Mouse (Mus musculus) ovary, postnatal 10 days (tissue): ENCODE measurements around the gene Adipor2.

Source experiments
- DNase-seq: peaks from one replicate; pipeline ENCODE4 v3.0.0; 2022; ENCODE audit warnings: low spot score

Adipor2 gene

DNA sequence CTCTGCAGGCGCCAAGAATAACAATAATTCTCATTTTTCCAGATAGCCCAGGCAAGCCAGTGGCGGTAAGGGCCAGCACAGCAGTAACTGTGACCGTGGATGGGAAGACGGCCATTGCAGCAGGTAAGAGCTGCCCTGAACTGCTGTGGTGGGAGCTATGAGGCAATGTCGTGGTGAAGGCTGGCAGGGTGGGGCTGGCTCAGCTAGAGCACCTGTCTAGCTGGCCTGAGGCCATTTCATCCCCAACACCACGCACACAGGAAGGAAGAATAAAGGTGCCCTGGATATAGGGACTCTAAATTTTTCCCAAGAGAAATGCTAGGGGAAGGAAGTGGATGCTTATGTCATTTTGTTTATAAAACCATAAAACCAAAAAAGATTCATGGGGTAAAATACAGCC is 105.1 kb downstream of the Adipor2 start:
- DNase-seq = no peak

DNA sequence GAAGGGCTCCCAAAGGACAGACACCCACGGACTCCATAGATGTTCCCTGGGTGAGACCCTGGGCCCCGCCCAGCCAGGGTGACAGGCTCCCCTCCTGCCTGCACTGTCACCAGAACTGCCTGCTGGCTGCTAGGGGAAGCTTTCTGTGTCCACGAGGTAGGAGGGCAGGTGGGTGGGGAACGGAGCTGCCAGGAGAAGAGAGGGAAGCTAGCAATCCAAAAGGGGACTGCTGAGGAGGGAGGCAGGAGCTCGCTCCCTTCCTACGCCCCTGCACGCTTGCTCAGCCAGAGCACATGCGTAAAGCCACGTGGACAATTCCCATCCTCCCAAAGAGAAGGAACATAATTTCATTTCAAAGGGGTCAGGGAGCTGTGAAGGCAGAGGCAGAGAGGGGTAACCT is 107.3 kb downstream of the Adipor2 start:
- no peak for DNase-seq

DNA sequence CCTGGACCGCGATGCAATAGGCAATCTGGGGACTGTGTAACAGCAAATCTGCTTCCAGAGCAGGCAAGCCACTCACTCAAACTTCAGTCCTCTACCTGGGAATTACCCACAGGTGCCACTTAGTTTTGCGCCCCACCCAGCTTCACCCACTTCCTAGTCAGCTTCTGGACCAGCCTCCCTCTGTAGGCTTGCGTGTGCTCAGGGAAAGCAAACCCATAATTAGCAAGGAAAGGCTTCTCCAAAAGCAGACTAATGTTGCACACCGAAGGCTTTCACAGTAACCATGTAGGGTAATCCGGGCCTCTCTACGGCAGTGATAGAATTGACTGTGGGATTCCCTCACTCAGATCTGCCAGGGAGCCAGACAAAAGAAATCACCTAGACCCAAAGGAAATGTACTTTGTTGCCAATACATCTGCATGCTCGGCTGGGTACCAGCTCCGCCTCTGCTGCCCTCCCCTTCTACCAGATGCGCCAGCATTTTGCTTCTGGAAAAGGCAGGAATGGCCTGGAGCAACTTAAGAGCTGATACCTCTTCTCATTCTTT is 109.6 kb downstream of the Adipor2 start:
- DNase-seq = no peak

DNA sequence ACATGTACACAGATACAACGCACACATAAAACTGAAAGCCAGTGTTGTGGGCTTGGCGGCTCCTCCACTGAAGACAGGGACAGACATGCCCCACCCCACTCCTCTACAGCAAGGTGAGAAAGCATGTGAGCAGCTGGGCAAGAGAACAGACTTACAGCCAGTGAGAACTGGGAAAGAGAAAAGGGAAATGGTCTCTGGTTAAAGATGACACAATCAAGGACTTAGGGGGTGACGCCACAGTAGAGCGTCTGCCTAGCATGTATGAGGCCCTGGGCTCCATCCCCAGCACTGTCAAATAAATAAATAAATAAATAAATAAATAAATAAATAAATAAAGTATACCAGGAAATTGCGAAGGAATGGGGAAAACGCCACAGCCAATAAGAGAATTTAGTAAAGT is 114.2 kb downstream of the Adipor2 start:
- no peak for DNase-seq
